Mouse (Mus musculus) adrenal gland, postnatal 14 days (tissue): ENCODE measurements around the gene Olfr576. TPM values are rescaled to one million over a fixed set of nuclear protein-coding genes. Genes with fewer than 3 reads are reported as not detected.

Experiments
- DNase-seq: peaks from one replicate; pipeline ENCODE4 v3.0.0; 2021; ENCODE audit warnings: mixed read lengths
- long read RNA-seq, 2 experiments: library from polyadenylated mRNA; stranded (forward); transcript quantifications; one replicate each; pipeline ENCODE4 v2.0.0; 2021
- total RNA-seq: library from RNA; stranded (reverse); gene quantifications from 2 replicates; pipeline ENCODE4 v1.2.3, GENCODE M21; 2021

Olfr576 gene
- total RNA-seq = not detected in 2 replicates
- long read RNA-seq, experiment 1 = 0 reads
- long read RNA-seq, experiment 2 = 0 reads

- DNase-seq = no peak
Measured at GRCm38 (mm10) chr7:102962360-102962759, at the start of gene Olfr576. TSS of gene Olfr576 (plus strand) at chr7:102962660.

GRCm38 (mm10) chr7:102915261-102915660, 47.2 kb upstream of the Olfr576 start:
- DNase-seq = no peak

- no peak for DNase-seq
Measured at GRCm38 (mm10) chr7:102916405-102916804, 46.1 kb upstream of the Olfr576 start.

DNA sequence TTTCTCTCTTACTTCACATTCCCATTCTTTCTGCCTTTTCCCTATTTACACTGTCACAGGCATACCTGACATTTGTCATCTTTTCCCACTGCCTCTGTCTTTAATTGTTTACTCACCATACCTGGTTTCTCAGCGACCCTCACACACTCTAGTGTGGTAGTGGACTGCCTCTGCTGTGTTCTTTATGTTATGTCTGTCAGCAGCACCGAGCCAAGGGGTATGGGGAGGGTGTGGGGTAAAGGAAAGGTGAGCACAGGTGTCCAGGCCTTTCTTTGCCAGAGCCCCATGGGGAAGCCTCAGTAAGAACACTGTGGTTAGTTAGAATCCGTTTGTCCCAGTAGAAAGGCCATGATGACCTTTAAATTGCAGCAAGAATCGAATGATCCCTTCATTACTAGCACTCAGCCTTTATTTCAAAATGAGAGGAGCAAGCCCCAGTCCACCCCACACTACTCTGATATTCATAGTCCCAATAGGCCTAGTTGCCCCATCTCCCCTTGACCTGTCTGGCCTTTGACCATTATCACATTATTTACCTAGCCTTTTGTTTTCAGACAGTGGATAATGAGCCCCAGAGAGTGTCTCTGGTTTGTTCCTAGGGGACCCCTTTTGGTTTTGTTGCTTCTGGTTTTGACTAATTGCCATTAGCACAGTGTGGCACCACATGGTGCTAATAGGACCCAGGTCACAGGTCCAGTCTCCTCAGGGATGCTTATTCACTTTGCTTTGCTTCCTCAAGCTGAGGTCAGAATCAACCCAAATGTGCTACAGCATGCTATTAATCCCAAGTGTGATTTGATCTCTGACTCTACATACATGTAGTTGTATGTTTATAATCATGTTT, 45.2 kb upstream of the Olfr576 start, which contains the start of gene Olfr571:
Gene Olfr571, minus strand, starts transcription at position 505 of the 844 bp plus-strand sequence.
- no peak for DNase-seq

DNA sequence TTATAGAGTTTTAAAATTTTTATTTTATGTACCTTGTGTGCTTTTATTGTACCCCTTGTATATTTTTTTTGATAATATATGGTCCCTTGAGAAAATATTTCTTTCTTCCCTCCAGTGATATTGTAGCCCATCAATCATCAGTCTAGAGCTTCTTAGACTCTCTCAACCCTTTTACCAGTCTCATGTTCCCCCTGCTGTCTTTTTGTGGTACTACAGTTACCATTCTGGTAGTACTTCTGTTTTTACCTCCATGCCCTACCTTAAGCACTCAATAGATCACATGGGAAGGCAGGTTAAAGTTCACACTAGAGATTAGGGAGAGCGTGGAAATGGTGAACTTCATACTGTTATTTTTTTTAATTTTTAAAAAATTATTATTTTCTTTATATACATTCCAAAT, 42.8 kb upstream of the Olfr576 start:
- DNase-seq = no peak

- no peak for DNase-seq
Measured at GRCm38 (mm10) chr7:102924109-102924508, 38.4 kb upstream of the Olfr576 start, which contains the start of gene Olfr572. TSS of gene Olfr572 (plus strand) at chr7:102924409.

DNA sequence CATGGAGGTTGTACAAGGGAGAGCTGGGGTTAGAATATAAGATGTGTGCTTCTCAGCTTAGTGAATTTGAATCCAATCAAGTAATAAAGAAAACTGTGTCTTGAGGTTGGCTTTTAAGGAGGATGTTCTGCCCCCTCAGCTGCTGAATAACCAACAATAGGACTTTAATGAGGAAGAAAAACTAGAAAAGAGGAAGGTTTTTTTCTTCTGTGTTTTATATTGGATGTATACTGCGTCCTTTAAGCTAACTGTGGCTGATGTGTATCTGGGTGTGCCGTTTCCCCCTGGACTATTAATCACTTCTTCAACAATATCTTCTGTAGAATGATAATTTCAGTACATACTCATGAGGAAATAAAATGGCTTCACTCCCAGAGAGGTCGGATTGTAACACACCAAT, 35.4 kb upstream of the Olfr576 start:
- no peak for DNase-seq

DNA sequence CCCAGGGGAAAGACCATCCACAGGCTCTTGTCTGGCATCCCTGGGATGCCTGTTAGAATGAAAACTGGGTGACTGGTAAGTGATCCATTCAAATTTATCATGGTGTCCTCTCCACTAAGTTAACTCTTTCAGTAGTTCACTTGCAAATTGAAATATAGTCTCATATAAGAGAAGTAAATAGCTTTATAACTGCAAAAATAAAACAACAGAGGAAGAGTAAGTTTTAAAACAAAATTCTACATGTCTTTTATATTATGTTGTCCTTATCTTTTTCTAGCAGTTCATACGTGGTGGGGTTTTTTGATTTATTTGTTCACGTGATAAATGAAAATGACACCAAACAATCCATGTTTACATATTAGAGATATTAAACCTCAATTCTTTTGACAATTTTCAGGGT, 20.0 kb upstream of the Olfr576 start, which contains the start of gene Olfr573-ps1:
Gene Olfr573-ps1, minus strand, starts transcription at position 101 of the 400 bp plus-strand sequence.
- no peak for DNase-seq

GRCm38 (mm10) chr7:102943417-102943816, 19.0 kb upstream of the Olfr576 start:
- no peak for DNase-seq

- DNase-seq = no peak
Measured at GRCm38 (mm10) chr7:102948167-102948566, 14.3 kb upstream of the Olfr576 start, which contains the start of gene Olfr574. TSS of gene Olfr574 (plus strand) at chr7:102948467.

DNA sequence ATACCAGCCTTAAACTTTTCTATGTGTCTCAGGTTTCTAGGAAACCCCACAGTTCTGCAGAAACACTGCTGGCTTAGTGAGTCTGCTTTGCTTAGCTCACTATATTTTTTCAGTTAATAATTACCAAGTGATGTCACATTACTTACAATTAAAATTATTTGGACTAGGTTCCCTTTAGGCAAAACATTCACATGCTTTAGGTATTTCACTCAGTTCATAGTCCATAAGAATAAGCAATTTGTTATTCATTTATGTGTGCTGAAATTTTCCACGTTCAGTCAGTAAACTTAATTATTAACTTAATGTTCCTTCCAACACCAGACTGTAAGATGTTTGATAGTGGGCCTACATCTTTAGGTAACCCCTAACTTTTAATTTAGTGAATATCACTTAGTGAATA, 11.7 kb upstream of the Olfr576 start:
- no peak for DNase-seq

- no peak for DNase-seq
Measured at GRCm38 (mm10) chr7:102958137-102958536, 4.3 kb upstream of the Olfr576 start.

- DNase-seq = no peak
Measured at GRCm38 (mm10) chr7:102958593-102958992, 3.9 kb upstream of the Olfr576 start, which contains the start of gene Olfr575. TSS of gene Olfr575 (minus strand) at chr7:102958775.

DNA sequence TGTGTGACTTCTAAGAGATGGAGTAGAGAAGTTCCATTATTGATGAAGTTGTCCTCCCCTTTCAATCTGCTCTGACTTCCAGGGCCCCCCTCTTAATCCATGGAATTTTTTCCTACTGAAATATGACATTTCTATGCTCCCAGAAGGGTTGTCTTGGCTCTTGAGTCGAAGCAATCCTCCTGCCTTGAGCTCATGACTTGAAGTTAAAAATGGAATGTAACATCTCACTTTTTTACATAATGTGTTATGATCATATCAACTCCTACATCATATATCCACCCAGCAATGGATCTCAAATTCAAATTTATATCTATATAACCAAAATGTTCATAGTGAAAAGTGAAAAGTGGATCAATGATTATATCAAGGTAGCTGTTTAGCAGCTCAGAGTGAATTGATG, 11.9 kb downstream of the Olfr576 start:
- no peak for DNase-seq

DNA sequence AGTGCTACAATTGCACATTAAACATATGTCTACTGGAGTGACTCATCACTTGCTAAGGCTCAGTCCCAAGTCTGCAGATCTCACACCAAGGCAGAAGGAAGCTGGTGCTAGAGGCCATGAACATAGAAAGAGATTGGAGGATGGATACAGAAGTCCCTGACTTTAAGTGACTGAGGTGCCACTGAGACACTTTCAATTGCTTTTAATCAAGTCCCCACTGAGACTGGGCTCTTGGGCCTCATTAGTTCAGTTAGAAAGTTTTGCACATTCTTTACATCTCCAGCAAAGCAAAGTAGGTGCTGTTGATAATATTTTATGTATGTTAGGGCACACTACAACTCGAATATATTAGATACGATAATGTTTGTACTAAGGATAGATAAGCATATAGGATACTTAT, 13.4 kb downstream of the Olfr576 start, which contains the start of gene Olfr577:
Gene Olfr577, minus strand, starts transcription at position 101 of the 400 bp plus-strand sequence.
- no peak for DNase-seq

GRCm38 (mm10) chr7:102989224-102989623, 26.8 kb downstream of the Olfr576 start, which contains the start of gene Olfr578:
TSS of gene Olfr578 (minus strand) at chr7:102989324.
- DNase-seq = no peak

Other genes with a start within 250 kb of the Olfr576 start
- not detected in 2 replicates for gene Olfr33, start 243.6 kb upstream of the Olfr576 start, total RNA-seq
- not detected in 2 replicates for gene Olfr559, start 235.2 kb upstream of the Olfr576 start, total RNA-seq
- gene Olfr560, start 203.3 kb upstream of the Olfr576 start, total RNA-seq = not detected in 2 replicates
- gene Olfr78, start 203.2 kb upstream of the Olfr576 start, total RNA-seq = 0.82 and 1.8 TPM in 2 replicates
- gene Olfr561, start 191.4 kb upstream of the Olfr576 start, total RNA-seq = not detected in 2 replicates
- gene Olfr564, start 159.2 kb upstream of the Olfr576 start, total RNA-seq = not detected in 2 replicates
- not detected in 2 replicates for gene Olfr566, start 103.9 kb upstream of the Olfr576 start, total RNA-seq
- not detected in 2 replicates for gene Olfr568, start 85.5 kb upstream of the Olfr576 start, total RNA-seq
- not detected in 2 replicates for gene Olfr569, start 71.8 kb upstream of the Olfr576 start, total RNA-seq
- not detected in 2 replicates for gene Olfr570, start 68.1 kb upstream of the Olfr576 start, total RNA-seq
- not detected in 2 replicates for gene Olfr571, start 45.1 kb upstream of the Olfr576 start, total RNA-seq
- gene Olfr572, start 38.3 kb upstream of the Olfr576 start, total RNA-seq = not detected in 2 replicates
- gene Olfr573-ps1, start 20.1 kb upstream of the Olfr576 start, total RNA-seq = not detected in 2 replicates
- not detected in 2 replicates for gene Olfr574, start 14.2 kb upstream of the Olfr576 start, total RNA-seq
- gene Olfr575, start 3.9 kb upstream of the Olfr576 start, total RNA-seq = not detected in 2 replicates
- not detected in 2 replicates for gene Olfr577, start 13.3 kb downstream of the Olfr576 start, total RNA-seq
- not detected in 2 replicates for gene Olfr578, start 26.7 kb downstream of the Olfr576 start, total RNA-seq
- gene Olfr582, start 75.4 kb downstream of the Olfr576 start, total RNA-seq = not detected in 2 replicates
- not detected in 2 replicates for gene Olfr583, start 88.6 kb downstream of the Olfr576 start, total RNA-seq
- gene Olfr584, start 119.2 kb downstream of the Olfr576 start, total RNA-seq = not detected in 2 replicates
- gene Olfr585, start 135.1 kb downstream of the Olfr576 start, total RNA-seq = not detected in 2 replicates
- gene Olfr586, start 163.0 kb downstream of the Olfr576 start, total RNA-seq = not detected in 2 replicates
- not detected in 2 replicates for gene Olfr588-ps1, start 178.2 kb downstream of the Olfr576 start, total RNA-seq
- gene Olfr589, start 193.7 kb downstream of the Olfr576 start, total RNA-seq = not detected in 2 replicates
- gene Olfr591, start 215.7 kb downstream of the Olfr576 start, total RNA-seq = not detected in 2 replicates
- not detected in 2 replicates for gene Olfr592, start 222.1 kb downstream of the Olfr576 start, total RNA-seq
- not detected in 2 replicates for gene Olfr593, start 249.2 kb downstream of the Olfr576 start, total RNA-seq